Mouse (Mus musculus): ENCODE measurements around the gene Nprl3.
A peak's percentile ranks its signal among the peaks of the same experiment; 100 is the strongest.

The Nprl3 gene

GRCm38 (mm10) chr11:32198256-32198955 is 69.1 kb downstream of the Nprl3 start:
- DNase-seq (ENCODE audit: low spot score), result no peak

- DNase-seq (ENCODE audit: low spot score), result no peak
Observed at GRCm38 (mm10) chr11:32197766-32198165, 69.7 kb downstream of the Nprl3 start.

GRCm38 (mm10) chr11:32196727-32197126 is 70.8 kb downstream of the Nprl3 start:
- no peak for DNase-seq (ENCODE audit: low spot score)

GRCm38 (mm10) chr11:32195867-32196540 is 71.5 kb downstream of the Nprl3 start:
- no peak for DNase-seq (ENCODE audit: low spot score)

GRCm38 (mm10) chr11:32194626-32195025 is 72.9 kb downstream of the Nprl3 start:
- DNase-seq (ENCODE audit: low spot score), result no peak

GRCm38 (mm10) chr11:32194086-32194485 is 73.4 kb downstream of the Nprl3 start:
- DNase-seq (ENCODE audit: low spot score), result no peak

- DNase-seq (ENCODE audit: low spot score), result no peak
Observed at GRCm38 (mm10) chr11:32193156-32193555, 74.4 kb downstream of the Nprl3 start.

- no peak for DNase-seq (ENCODE audit: low spot score)
Observed at GRCm38 (mm10) chr11:32190603-32191110, 76.8 kb downstream of the Nprl3 start.

- DNase-seq (ENCODE audit: low spot score), result no peak
Observed at GRCm38 (mm10) chr11:32190119-32190518, 77.4 kb downstream of the Nprl3 start.

- no peak for DNase-seq (ENCODE audit: low spot score)
Observed at GRCm38 (mm10) chr11:32189434-32189833, 78.1 kb downstream of the Nprl3 start.

- no peak for DNase-seq (ENCODE audit: low spot score)
Observed at GRCm38 (mm10) chr11:32188881-32189280, 78.6 kb downstream of the Nprl3 start.

GRCm38 (mm10) chr11:32187256-32187655 is 80.3 kb downstream of the Nprl3 start:
- DNase-seq (ENCODE audit: low spot score), result no peak

GRCm38 (mm10) chr11:32186031-32186430 is 81.5 kb downstream of the Nprl3 start:
- no peak for DNase-seq (ENCODE audit: low spot score)

- no peak for DNase-seq (ENCODE audit: low spot score)
Observed at GRCm38 (mm10) chr11:32184469-32184868, 83.0 kb downstream of the Nprl3 start.

- DNase-seq (ENCODE audit: low spot score), result peak; percentile 79
Observed at GRCm38 (mm10) chr11:32181973-32182868, 85.3 kb downstream of the Nprl3 start.

- no peak for DNase-seq (ENCODE audit: low spot score)
Observed at GRCm38 (mm10) chr11:32181246-32181645, 86.3 kb downstream of the Nprl3 start.

- DNase-seq (ENCODE audit: low spot score), result no peak
Observed at GRCm38 (mm10) chr11:32178506-32178905, 89.0 kb downstream of the Nprl3 start.

All from lung, postnatal 25 days (tissue).